Mouse (Mus musculus): Measurements from ENCODE around the gene G3bp1.

The G3bp1 gene

GRCm38 (mm10) chr11:55469048-55469843 is at the start of gene G3bp1:
Gene G3bp1, plus strand, starts transcription at chr11:55469685.
- DNase-seq (ENCODE audit: low read depth, low spot score): peak; percentile 100

GRCm38 (mm10) chr11:55422978-55423377 is 46.5 kb upstream of the G3bp1 start, which contains the start of gene Sparc:
Gene Sparc, minus strand, starts transcription at chr11:55423183.
- no peak for DNase-seq (ENCODE audit: low read depth, low spot score)

DNA sequence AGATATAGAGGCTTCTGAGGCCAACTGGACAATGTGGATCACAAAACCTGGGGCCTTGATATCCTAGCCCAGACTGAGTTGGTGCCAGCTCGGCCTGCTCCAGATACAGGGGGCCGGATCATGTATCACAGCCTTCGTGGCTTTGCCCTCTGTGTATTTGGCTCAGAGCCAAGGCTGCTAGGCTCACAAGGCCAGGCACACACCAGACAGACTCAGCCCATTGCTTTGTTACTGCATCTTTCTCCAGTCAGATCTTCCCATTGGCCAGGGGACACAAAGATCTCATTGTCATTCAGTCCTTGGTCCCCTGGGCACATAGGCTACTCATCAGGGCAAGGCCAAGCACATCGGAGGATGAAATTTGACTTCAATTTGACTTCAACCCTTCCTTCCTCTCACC is 45.7 kb upstream of the G3bp1 start:
- DNase-seq (ENCODE audit: low read depth, low spot score): peak; percentile 82

DNA sequence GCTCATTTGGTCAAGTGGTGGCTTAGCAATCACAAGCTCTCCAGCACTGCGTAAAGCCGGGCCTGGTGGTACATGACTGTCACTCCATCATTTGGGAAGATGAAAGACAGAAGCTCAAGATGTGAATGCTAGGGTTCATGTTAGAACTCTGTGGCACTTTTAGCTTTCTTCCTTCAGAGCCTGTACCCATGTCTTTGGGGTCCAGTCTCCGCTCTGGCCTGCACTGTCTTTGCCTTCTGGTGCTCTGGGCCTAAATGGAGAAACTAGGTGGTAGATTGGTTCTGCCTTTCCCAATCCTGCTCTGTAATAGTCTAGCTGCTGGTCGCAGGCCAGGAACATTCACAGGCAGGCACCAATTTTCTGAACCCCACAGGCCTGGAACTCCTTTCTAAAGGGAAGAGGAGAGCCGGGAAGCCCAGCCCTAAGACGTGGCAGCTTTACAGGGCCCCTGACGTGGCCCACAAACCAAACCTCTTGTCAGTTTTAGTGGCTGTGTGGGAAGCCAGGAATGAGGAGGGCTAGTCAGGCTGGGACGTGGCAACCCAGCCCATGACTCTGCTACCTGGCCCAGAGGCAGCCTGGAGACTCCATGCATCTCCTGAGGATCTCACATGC is 44.6 kb upstream of the G3bp1 start:
- DNase-seq (ENCODE audit: low read depth, low spot score): peak; percentile 63

DNA sequence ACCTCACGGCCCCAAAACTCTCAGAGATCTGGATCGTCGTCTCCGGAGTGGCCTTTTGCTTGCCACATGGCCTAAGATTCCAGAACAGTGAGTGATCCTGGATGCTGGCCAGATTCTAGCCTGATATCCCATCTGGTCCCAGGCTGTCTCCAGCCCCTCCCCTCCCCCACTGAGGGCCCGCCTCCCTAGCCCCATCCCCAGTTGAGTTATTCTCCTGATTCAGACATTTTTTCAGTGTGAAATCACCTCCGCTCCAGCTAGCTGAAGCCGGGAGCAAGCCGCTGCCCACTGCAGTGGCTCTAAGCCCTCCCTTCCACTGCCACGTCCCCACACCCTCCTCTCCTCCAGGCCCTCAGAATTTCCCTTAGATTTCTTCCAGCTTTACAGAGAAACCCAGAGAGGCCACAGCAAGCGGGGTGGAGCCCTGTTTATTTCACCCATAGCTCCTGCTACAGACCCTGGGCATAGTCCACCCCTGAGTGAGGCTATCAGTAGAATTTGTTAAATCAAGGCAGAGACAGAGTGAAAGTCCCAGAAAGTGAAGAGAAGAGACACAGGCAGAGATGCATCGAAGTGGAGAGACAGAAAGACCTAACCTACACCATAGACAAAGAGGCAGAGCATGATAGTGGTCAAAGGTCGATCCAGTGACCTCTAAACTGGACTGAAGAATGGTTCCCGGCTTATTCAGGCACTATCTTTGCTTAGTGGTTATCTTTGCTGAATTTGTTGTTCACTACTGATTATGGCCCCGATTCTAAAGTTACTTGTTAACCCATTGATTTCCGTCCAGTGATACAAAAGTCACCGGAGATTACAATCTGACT is 41.1 kb upstream of the G3bp1 start:
- DNase-seq (ENCODE audit: low read depth, low spot score): peak; percentile 100

GRCm38 (mm10) chr11:55429973-55430372 is 39.5 kb upstream of the G3bp1 start:
- DNase-seq (ENCODE audit: low read depth, low spot score): no peak

GRCm38 (mm10) chr11:55432981-55433380 is 36.5 kb upstream of the G3bp1 start:
- no peak for DNase-seq (ENCODE audit: low read depth, low spot score)

GRCm38 (mm10) chr11:55436089-55436488 is 33.4 kb upstream of the G3bp1 start:
- no peak for DNase-seq (ENCODE audit: low read depth, low spot score)

- no peak for DNase-seq (ENCODE audit: low read depth, low spot score)
These were observed 31.5 kb upstream of the G3bp1 start for GRCm38 (mm10) chr11:55438031-55438430.

DNA sequence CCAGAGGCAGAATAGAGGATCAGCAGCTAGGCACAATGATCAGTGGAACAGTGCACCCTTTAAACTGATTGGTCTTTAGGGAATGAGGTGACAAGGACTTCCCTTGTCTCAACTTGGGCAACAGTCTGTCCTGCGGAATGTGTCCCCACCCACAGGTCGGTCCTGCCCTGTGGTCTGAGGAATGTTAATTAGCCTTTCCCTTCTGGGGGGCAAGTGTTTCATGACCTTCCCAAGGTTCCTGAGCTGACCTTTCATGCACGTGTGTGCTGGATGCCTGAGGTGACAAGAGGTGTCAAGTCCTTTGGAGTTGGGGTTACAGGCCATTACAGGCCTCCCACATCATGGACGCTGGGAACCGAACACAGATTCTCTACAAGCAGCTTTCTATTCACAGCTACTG is 29.8 kb upstream of the G3bp1 start:
- no peak for DNase-seq (ENCODE audit: low read depth, low spot score)

GRCm38 (mm10) chr11:55444772-55445171 is 24.7 kb upstream of the G3bp1 start:
- DNase-seq (ENCODE audit: low read depth, low spot score): peak; percentile 93

- peak; percentile 94 for DNase-seq (ENCODE audit: low read depth, low spot score)
These were observed 22.9 kb upstream of the G3bp1 start for GRCm38 (mm10) chr11:55446579-55446978.

DNA sequence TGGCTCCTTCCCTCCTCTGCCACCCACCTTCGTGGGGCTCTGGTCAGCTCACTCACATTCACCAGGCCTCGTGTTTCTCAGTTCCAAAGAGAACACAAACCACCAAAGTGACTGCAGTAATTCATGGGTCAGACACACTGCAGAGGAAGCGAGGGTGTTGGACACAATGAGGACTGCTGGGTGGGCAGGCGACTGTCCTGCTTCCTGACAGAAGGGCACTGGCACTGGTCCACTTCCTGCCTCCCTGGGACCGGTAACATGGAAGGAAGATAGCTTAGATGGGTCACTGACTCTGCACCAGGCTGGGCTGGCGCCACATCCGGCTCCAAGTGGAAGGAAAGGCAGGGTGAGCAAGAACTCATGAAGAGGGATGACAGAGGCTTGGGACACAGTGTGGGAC is 20.0 kb upstream of the G3bp1 start:
- DNase-seq (ENCODE audit: low read depth, low spot score): no peak

DNA sequence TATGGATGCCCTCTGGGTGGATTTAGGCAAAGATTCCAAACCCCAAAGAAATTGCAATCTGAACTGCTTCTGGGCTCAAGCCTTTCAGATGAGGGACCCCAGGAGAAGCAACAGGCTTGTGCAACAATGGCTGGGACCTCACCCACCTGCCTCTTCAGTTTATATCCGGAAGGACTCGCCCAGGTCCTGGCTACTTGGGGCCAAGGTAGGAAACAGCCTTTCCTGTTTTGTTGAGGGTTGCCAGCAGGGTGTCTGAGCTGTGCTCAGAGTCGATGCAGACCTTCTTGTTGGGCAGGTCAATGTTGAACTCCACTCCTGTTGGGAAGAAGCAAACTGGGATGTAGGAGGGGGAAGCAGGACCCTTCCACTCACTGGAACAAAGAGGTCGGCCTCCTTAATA is 19.2 kb upstream of the G3bp1 start:
- DNase-seq (ENCODE audit: low read depth, low spot score): no peak

DNA sequence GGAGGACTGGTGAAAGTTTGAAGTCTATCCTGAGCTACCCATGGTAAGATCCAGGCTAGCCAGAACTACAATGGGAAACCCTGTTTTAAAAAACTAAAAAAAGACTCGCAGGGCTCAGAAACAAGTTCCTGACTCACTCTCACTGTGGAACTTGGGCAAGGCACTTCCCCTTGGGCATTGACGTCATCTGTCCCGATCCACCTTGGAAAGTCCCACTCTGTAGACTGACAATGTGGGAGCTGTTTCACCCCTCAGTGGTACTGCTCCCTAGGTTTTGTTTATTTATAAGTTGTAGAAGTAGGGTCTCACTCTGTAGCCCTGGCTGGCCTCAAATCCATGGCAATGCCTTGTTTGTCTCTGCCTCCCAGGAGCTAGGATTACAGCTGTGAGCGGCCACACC is 15.8 kb upstream of the G3bp1 start:
- peak; percentile 72 for DNase-seq (ENCODE audit: low read depth, low spot score)

DNA sequence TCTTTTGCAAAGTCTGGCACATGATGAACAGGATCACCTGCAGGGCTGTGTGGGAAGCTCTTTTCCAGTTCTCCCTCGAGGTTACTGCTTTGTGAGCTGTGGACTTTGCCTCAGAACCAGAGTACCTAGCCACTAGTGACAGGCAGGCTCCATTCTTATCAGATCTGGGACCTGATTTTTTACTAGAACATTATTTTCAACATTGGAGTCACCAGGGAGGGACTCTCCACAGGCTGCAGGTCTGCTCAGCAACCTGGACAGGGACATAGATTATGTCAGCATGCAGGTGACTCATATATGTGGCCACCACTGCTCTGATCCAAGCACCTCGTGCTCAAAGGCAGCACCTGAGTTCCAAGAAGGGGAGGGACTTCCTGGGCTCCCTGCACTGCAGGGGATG is 14.3 kb upstream of the G3bp1 start:
- DNase-seq (ENCODE audit: low read depth, low spot score): no peak

GRCm38 (mm10) chr11:55458501-55458900 is 11.0 kb upstream of the G3bp1 start:
- no peak for DNase-seq (ENCODE audit: low read depth, low spot score)

DNA sequence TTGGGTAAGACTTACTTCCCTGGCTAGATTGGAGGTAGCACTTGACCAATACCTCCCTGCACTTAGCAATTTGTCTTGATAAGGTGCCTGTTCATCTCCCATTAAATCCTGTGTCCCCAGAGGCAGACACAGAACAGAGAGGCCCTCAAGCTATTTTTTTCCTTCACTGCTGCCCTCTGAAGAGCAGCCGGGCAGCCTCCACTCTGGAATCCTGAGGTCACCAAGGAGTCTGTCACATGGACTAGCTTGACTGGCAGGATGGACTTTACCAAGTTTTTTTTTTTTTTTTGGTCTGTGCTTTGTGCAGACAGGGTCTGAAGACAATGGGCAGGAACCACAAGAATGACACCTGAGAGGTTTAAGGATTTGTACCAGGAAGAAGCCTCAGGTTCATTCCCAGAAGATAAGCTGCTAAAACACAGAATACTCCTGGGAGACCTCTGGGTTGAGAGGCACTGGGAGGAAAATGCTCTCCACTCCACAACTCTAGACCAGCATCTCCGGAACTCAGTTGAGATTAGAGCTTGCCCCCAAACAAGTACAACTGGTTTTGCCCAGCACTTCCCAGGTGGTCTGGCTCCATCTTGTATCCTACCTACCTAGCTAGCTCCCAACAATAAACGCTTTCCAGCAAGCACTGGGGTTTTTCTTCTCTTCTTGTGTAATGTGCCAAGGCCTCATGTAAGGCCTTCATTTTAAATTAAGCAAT is 9.5 kb upstream of the G3bp1 start:
- no peak for DNase-seq (ENCODE audit: low read depth, low spot score)

- DNase-seq (ENCODE audit: low read depth, low spot score): peak; percentile 68
These were observed 8.9 kb upstream of the G3bp1 start for GRCm38 (mm10) chr11:55460559-55461018.

DNA sequence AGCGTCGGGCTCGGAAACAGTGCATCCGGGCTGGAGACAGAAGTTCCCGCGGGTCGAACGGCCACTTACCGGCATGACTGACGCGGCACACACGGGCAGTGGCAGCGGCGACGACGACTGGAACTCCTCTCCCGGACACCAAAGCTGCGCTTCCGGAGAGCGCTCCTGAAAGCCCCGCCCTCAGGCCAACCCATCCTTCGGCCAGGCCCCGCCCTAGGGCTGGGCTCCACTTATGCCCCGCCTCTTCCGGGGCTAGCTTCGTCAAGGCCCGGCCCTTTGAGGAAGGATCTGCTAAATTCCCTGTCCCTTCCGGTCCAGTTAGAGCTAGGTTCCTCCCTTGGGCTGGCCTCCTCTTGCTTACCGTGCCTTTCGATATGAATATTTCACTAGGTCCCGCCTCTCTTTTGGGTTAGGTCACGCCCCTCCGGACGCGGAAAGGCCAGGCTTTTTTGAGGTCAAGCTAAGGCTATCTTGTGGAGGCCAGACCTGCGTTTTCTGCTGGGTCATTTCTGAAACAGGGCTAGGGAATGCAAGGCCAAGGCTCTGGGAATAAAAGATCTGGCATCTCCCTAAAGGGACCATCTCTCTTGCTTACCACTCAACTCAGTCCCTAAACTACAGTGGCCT is 8.4 kb upstream of the G3bp1 start, which contains the start of gene Atox1:
TSS of gene Atox1 (minus strand) at position 221 of the 627 bp plus-strand sequence.
- peak; percentile 99 for DNase-seq (ENCODE audit: low read depth, low spot score)

DNA sequence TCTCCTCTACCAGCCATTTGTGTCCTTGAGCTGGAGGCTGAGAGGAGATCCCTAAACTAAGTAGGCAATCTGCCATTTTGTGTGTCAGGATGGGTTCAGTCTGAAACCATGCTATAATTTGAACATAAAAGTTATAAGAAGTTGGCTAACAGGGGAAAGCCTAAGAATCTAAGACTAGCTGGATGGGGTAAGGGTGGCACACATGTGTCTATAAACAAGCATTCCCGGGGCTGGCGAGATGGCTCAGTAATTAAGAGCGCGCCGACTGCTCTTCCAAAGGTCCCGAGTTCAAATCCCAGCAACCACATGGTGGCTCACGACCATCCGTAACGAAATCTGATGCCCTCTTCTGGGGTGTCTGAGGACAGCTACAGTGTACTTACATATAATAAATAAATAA is 7.3 kb upstream of the G3bp1 start:
- no peak for DNase-seq (ENCODE audit: low read depth, low spot score)
